Mouse (Mus musculus): ENCODE results near the gene Dennd4a. TPM values are rescaled to one million over a fixed set of nuclear protein-coding genes. Genes with fewer than 3 reads are reported as not detected.

The Dennd4a gene
- total and polyA plus RNA-seq, 2 experiments from 2014 or later = 5.2 to 18.5 TPM

DNA sequence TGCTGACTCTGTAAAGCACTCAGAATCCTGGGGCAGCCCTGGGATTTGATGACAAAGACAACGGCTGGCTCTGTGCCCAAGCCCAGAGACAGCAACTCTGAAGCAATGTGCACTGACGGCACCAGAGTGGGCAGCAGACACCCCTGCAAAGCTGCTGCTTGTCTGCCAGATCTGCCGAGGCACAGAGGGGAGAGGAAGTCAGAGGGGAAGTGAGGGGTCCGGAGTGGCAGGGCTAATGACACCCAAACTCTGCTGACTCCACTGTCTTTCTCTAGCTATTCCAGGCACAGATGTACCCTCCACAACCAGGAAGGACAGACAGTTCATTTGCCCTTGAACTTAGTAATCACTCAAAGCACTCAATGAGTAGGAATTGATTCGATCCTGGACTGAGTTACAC lies 39.9 kb upstream of the Dennd4a start:
- Histone ChIP-seq H3K9me3 (ENCODE audit: low read length) (no peaks in the 10 kb centered on the region), H3K36me3 (ENCODE audit: insufficient read depth) (no peaks in the 10 kb centered on the region), H3K27me3 (ENCODE audit: insufficient read depth, low read length) (no peaks in the 10 kb centered on the region), H3K9ac (no peak overlapping the region), H3K4me2 (ENCODE audit: low read depth) (no peak overlapping the region), H3K4me3 (ENCODE audit: low read depth, low read length) (no peak overlapping the region), H3K27ac (ENCODE audit: low read depth, low read length) (no peak overlapping the region), H3K4me1 (ENCODE audit: insufficient read depth) (no peaks in the 10 kb centered on the region)
- WGBS = 47% methylated on average over 5 of the region's 5 CpGs
- TF ChIP-seq CTCF (IDR thresholded peaks at IDR 0.05; ENCODE audit: low read depth) = no peak
- ATAC-seq (0 out of 2 replicates have a peak, but pooled peaks have one; percentile 6), DNase-seq (no peak)

DNA sequence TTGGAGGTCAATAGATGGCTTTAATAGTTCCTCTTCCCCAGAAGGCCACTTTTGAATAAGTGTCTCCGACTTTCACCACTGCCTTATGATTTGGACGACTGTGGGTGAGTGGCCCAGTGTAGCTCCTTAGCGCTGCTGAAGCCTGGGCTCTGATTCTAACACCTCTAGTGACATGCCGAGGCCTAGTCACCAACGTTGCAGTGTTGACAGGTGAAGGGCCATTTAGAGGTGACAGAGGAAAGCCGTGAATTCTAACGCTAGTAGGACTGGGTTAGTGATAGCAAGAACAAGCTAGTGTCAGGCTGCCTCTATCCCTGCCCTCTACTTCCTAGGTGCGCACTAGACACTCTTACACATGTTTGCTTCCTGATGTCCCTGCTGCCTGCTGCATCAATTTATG lies 37.9 kb upstream of the Dennd4a start:
- H3K27ac ChIP-seq (ENCODE audit: low read depth, low read length) = no peak overlapping the region
- H3K9me3 ChIP-seq (ENCODE audit: low read length) = no peaks in the 10 kb centered on the region
- no peak for TF ChIP-seq CTCF (IDR thresholded peaks at IDR 0.05; ENCODE audit: low read depth)
- no peak overlapping the region for H3K9ac ChIP-seq
- no peak overlapping the region for H3K4me3 ChIP-seq (ENCODE audit: low read depth, low read length)
- WGBS = 88% methylated on average over 8 of the region's 8 CpGs
- H3K4me2 ChIP-seq (ENCODE audit: low read depth) = no peak overlapping the region
- DNase-seq = no peak
- H3K4me1 ChIP-seq (ENCODE audit: insufficient read depth) = no peaks in the 10 kb centered on the region
- no peaks in the 10 kb centered on the region for H3K36me3 ChIP-seq (ENCODE audit: insufficient read depth)
- no peak for ATAC-seq
- H3K27me3 ChIP-seq (ENCODE audit: insufficient read depth, low read length) = no peaks in the 10 kb centered on the region

GRCm38 (mm10) chr9:64773936-64774335 lies 37.2 kb upstream of the Dennd4a start:
- Histone ChIP-seq H3K9me3 (ENCODE audit: low read length) (no peaks in the 10 kb centered on the region), H3K4me2 (ENCODE audit: low read depth) (no peak overlapping the region), H3K4me3 (ENCODE audit: low read depth, low read length) (no peak overlapping the region), H3K36me3 (ENCODE audit: insufficient read depth) (no peaks in the 10 kb centered on the region), H3K9ac (no peak overlapping the region), H3K4me1 (ENCODE audit: insufficient read depth) (no peaks in the 10 kb centered on the region), H3K27ac (ENCODE audit: low read depth, low read length) (0 out of 2 replicates have a peak overlapping the region, but pooled peaks have one; percentile 22), H3K27me3 (ENCODE audit: insufficient read depth, low read length) (no peaks in the 10 kb centered on the region)
- 51% methylated on average over 4 of the region's 4 CpGs for WGBS
- TF ChIP-seq CTCF (IDR thresholded peaks at IDR 0.05; ENCODE audit: low read depth) = peak; percentile 47
- DNase-seq = no peak
- ATAC-seq = no peak

DNA sequence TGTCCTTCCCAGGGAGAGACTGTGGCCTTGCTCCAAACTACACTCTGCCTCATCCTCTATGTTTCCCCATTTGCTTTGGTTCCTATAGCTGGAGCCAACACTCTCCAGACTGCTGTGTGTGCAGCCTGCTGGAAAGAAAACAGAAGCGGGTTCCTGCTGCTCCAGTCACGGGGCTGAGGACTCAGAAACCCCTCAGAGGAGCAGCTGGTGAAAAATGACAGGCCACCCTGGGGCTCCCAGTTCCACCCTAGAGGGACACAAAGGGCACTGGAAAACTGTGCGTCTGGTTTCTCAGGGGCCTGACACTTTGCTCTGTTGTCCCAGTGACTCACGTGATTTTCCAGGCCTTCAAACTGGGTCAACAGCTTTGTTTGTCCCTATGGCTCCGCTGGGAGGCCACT lies 36.7 kb upstream of the Dennd4a start:
- peak; percentile 78 for ATAC-seq
- WGBS = 12% methylated on average over 5 of the region's 5 CpGs

GRCm38 (mm10) chr9:64774883-64775282 lies 36.3 kb upstream of the Dennd4a start:
- H3K4me1 ChIP-seq (ENCODE audit: insufficient read depth) = no peaks in the 10 kb centered on the region
- peak overlapping the region; percentile 22 for H3K27ac ChIP-seq (ENCODE audit: low read depth, low read length)
- TF ChIP-seq CTCF (IDR thresholded peaks at IDR 0.05; ENCODE audit: low read depth) = no peak
- no peaks in the 10 kb centered on the region for H3K36me3 ChIP-seq (ENCODE audit: insufficient read depth)
- no peak overlapping the region for H3K4me3 ChIP-seq (ENCODE audit: low read depth, low read length)
- DNase-seq (no peak), ATAC-seq (0 out of 2 replicates have a peak, but pooled peaks have one; percentile 25)
- H3K9me3 ChIP-seq (ENCODE audit: low read length) = no peaks in the 10 kb centered on the region
- WGBS = 54% methylated on average over 2 of the region's 2 CpGs
- H3K4me2 ChIP-seq (ENCODE audit: low read depth) = no peak overlapping the region
- no peak overlapping the region for H3K9ac ChIP-seq
- H3K27me3 ChIP-seq (ENCODE audit: insufficient read depth, low read length) = no peaks in the 10 kb centered on the region

More for the DNA sequence above, 36.7 kb upstream of the Dennd4a start:
- H3K36me3 ChIP-seq (ENCODE audit: insufficient read depth) = no peaks in the 10 kb centered on the region
- H3K4me1 ChIP-seq (ENCODE audit: insufficient read depth) = no peaks in the 10 kb centered on the region
- no peaks in the 10 kb centered on the region for H3K27me3 ChIP-seq (ENCODE audit: insufficient read depth, low read length)
- H3K4me3 ChIP-seq (ENCODE audit: low read depth, low read length) = no peak overlapping the region
- H3K9me3 ChIP-seq (ENCODE audit: low read length) = no peaks in the 10 kb centered on the region
- peak; percentile 38 for DNase-seq
- no peak overlapping the region for H3K4me2 ChIP-seq (ENCODE audit: low read depth)
- H3K9ac ChIP-seq = no peak overlapping the region
- no peak for TF ChIP-seq CTCF (IDR thresholded peaks at IDR 0.05; ENCODE audit: low read depth)
- H3K27ac ChIP-seq (ENCODE audit: low read depth, low read length) = peak overlapping the region; percentile 22; the same call in 1 of the 2 replicates

DNA sequence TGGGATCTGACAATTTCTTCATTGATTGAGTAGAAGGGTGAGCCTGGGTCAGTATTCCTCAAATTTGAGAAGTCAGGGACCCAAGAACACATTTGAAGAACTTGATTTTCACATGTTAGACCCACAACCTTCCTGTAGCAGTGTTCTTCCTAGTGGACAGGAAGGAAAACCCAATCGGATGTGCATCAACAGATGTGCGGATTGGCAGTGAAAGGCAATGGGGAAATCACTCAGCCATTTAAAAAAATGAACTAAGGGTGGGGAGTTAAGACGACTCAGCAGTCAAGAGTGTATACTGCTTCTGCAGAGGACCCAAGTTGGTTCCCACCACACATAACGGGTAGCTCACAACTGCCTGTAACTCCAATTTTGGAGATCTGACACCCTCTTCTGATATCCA lies 35.6 kb upstream of the Dennd4a start:
- Histone ChIP-seq H3K4me3 (ENCODE audit: low read depth, low read length) (no peak overlapping the region), H3K9me3 (ENCODE audit: low read length) (no peaks in the 10 kb centered on the region), H3K27me3 (ENCODE audit: insufficient read depth, low read length) (no peaks in the 10 kb centered on the region), H3K4me2 (ENCODE audit: low read depth) (no peak overlapping the region), H3K9ac (no peak overlapping the region), H3K27ac (ENCODE audit: low read depth, low read length) (no peak overlapping the region), H3K36me3 (ENCODE audit: insufficient read depth) (no peaks in the 10 kb centered on the region), H3K4me1 (ENCODE audit: insufficient read depth) (no peaks in the 10 kb centered on the region)
- DNase-seq (no peak), ATAC-seq (no peak)
- TF ChIP-seq CTCF (IDR thresholded peaks at IDR 0.05; ENCODE audit: low read depth) = no peak
- 81% methylated on average over 4 of the region's 4 CpGs for WGBS

DNA sequence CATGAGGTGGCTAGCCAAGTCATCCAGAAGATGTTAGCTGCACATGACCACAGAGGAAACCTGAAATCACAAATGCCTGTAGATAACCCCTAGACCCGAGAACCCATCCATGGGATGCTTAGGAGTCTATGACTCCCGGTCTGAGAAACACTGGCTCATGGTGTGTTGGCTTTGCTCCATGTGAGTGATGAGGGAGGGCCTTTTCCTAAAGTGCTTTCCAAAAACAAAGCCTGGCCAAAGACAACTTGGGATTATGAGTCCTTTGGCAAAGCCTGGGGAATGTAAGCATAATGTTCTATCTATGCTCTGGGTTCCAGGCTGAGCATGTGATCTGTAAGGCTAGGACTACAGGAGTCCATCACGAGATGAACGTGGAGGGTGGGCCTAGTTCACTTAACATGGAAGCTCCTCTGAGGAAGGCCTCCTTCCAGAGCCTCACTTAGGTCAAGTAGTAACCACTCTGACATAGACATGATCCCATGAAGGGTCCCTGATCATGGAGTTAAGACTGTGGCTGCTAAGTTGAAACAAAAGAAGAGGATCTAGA lies 33.6 kb upstream of the Dennd4a start:
- 84% methylated on average over 4 of the region's 4 CpGs for WGBS
- TF ChIP-seq CTCF (IDR thresholded peaks at IDR 0.05; ENCODE audit: low read depth) = no peak

More for the DNA sequence above, 33.6 kb upstream of the Dennd4a start:
- no peaks in the 10 kb centered on the region for H3K4me1 ChIP-seq (ENCODE audit: insufficient read depth)
- H3K27ac ChIP-seq (ENCODE audit: low read depth, low read length) = no peak overlapping the region
- H3K4me3 ChIP-seq (ENCODE audit: low read depth, low read length) = no peak overlapping the region
- no peaks in the 10 kb centered on the region for H3K36me3 ChIP-seq (ENCODE audit: insufficient read depth)
- DNase-seq (no peak), ATAC-seq (no peak)
- no peaks in the 10 kb centered on the region for H3K9me3 ChIP-seq (ENCODE audit: low read length)
- H3K4me2 ChIP-seq (ENCODE audit: low read depth) = no peak overlapping the region
- H3K9ac ChIP-seq = no peak overlapping the region
- no peaks in the 10 kb centered on the region for H3K27me3 ChIP-seq (ENCODE audit: insufficient read depth, low read length)

Measured in forebrain, postnatal 0 days (tissue).